Mouse (Mus musculus): ENCODE measurements at regions not wholly inside any gene's neighbourhood (a gene's known extent, or its start where the extent isn't known, plus 50 kb on each side); places are given as distances from the start of the nearest gene placed in this dataset.

DNA sequence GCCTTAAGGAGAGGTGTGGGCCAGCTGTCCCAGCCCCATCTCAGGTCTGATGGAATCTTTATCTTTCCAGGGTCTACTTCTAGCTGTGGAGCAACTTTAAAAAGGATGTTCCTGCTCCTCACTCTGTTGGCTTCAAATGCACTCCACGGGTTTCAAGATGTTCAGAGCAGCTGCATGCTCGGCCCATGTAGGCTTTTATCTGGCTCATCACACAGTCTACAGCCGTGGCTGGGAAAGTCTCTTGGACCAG is 61.2 kb upstream of the Cpm start:
- peaks cover 20% of the 10 kb centered on the region for H3K27me3 ChIP-seq (ENCODE audit: control insufficient read depth, insufficient read depth, low read length)
- 76% methylated on average over 3 of the region's 3 CpGs for WGBS
- no peak overlapping the region for H3K4me2 ChIP-seq (ENCODE audit: low read depth, low read length)
- H3K36me3 ChIP-seq (ENCODE audit: control insufficient read depth, insufficient read depth), result no peaks in the 10 kb centered on the region
- no peak for ATAC-seq (replicated peaks; ENCODE audit: extremely low read depth, insufficient read depth, low FRiP score)
- H3K4me3 ChIP-seq (ENCODE audit: low read length), result no peak overlapping the region
- H3K27ac ChIP-seq (ENCODE audit: low read length), result no peak overlapping the region
- H3K9ac ChIP-seq (ENCODE audit: low read length), result no peak overlapping the region
- peaks cover 8% of the 10 kb centered on the region for H3K4me1 ChIP-seq (ENCODE audit: control insufficient read depth, insufficient read depth, low read length)
- H3K9me3 ChIP-seq (replicated peaks; ENCODE audit: control insufficient read depth, low read length), result peaks cover 2% of the 10 kb centered on the region

DNA sequence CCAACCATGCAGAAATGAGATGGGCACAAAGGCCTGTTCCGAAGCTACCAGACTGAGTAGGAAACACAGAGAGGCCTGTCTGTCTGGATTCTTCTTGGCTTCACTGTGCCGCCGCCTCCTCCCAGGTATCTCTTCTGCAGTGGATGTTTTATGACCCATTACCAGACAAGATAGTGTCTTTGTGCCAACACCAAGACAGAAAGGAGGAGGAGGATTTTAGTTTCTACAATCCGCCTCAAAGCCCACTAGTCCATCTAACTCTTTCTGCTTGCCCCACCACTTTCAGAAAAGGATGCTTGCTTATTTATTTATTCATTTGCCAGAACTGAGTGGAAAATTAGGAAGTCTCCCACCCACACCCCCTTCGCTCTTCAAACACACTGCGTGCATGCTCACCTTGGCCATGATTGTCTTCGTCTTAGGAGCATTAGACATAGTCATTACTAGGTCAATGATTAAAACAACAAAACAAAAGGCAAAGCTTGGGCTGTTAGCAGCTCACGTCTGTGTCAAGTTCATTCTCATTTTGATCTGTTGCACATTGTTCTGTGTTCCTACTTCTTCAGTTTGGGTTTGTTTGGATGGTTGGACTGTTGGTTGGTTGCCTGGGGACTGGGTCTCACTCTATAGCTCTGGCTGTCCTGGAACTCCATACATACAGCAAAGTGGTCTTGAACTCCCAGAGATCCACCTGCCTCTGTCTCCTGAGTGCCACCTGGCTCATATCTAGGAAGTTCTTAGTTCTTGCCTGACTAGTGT is 61.7 kb upstream of the Cpm start:
- WGBS, result 91% methylated on average over 8 of the region's 8 CpGs
- Histone ChIP-seq H3K4me3 (ENCODE audit: low read length) (no peak overlapping the region), H3K27ac (ENCODE audit: low read length) (no peak overlapping the region), H3K4me1 (ENCODE audit: control insufficient read depth, insufficient read depth, low read length) (peaks cover 8% of the 10 kb centered on the region), H3K9me3 (replicated peaks; ENCODE audit: control insufficient read depth, low read length) (peaks cover 2% of the 10 kb centered on the region), H3K9ac (ENCODE audit: low read length) (no peak overlapping the region), H3K27me3 (ENCODE audit: control insufficient read depth, insufficient read depth, low read length) (peaks cover 15% of the 10 kb centered on the region), H3K4me2 (ENCODE audit: low read depth, low read length) (no peak overlapping the region), H3K36me3 (ENCODE audit: control insufficient read depth, insufficient read depth) (no peaks in the 10 kb centered on the region)
- ATAC-seq (replicated peaks; ENCODE audit: extremely low read depth, insufficient read depth, low FRiP score), result no peak

DNA sequence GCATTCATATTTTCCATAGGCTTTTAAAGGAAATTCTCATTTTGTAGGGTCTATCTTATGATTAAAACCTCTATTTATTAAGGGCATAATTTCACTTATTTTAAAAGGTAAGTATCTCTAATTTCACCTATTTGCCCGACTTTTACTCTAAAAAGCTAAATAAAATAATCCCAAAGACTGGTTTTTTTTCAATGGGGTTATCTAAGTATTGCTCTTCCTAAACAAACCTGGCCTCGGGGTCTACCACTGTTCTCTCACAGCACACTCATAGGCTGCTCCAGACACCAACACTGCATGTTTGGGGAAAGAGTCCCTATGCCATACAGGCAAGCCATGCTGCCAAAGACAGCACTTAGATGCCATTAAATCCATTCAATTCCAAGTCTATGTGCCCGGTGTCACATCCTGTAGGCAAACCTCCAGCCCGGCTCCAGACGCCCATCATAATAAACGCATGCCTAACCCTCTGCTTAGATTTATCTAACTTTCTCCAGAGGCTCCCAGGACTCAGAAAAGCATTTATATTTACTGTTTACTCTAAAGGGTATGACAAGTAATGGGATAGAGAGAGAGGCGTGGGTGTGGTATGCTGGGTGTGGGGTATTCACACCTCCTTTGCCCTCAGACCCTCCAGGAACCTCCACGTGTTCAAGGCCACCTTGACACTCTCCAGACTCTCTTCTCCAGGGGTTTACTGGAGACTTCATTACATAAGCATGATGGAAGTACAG is 62.5 kb upstream of the Cpm start:
- Histone ChIP-seq H3K36me3 (ENCODE audit: control insufficient read depth, insufficient read depth) (no peaks in the 10 kb centered on the region), H3K9me3 (replicated peaks; ENCODE audit: control insufficient read depth, low read length) (peaks cover 2% of the 10 kb centered on the region), H3K4me3 (ENCODE audit: low read length) (no peak overlapping the region), H3K4me2 (ENCODE audit: low read depth, low read length) (no peak overlapping the region), H3K9ac (ENCODE audit: low read length) (no peak overlapping the region), H3K27ac (ENCODE audit: low read length) (no peak overlapping the region), H3K27me3 (ENCODE audit: control insufficient read depth, insufficient read depth, low read length) (peaks cover 8% of the 10 kb centered on the region), H3K4me1 (ENCODE audit: control insufficient read depth, insufficient read depth, low read length) (peaks cover 5% of the 10 kb centered on the region)
- no peak for ATAC-seq (replicated peaks; ENCODE audit: extremely low read depth, insufficient read depth, low FRiP score)
- WGBS, result 84% methylated on average over 8 of the region's 8 CpGs

DNA sequence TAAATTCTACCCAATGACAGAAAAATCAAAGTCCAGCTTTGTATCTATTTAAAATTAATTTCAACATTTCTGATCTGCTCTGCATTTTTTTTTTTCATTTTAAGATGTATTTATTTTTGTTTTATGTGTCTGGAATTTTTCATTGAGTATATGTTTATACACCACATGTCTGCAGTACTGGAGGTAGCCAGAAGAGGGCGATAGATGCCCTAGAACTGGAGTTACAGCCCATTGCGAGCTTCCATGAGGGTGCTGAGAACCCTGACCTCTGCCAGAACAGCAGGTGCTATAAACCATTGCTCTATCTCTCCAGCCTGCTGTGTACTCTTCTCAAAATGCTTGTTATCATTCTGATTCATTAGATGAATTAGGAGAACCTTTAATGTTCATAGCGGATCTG is 63.1 kb upstream of the Cpm start:
- no peak overlapping the region for H3K4me2 ChIP-seq (ENCODE audit: low read depth, low read length)
- no peak overlapping the region for H3K4me3 ChIP-seq (ENCODE audit: low read length)
- H3K27ac ChIP-seq (ENCODE audit: low read length), result no peak overlapping the region
- H3K9me3 ChIP-seq (replicated peaks; ENCODE audit: control insufficient read depth, low read length), result peaks cover 2% of the 10 kb centered on the region
- peaks cover 3% of the 10 kb centered on the region; the same call in 1 of the 2 replicates for H3K4me1 ChIP-seq (ENCODE audit: control insufficient read depth, insufficient read depth, low read length)
- ATAC-seq (replicated peaks; ENCODE audit: extremely low read depth, insufficient read depth, low FRiP score), result no peak
- no peaks in the 10 kb centered on the region for H3K36me3 ChIP-seq (ENCODE audit: control insufficient read depth, insufficient read depth)
- 80% methylated on average over 3 of the region's 3 CpGs for WGBS
- H3K9ac ChIP-seq (ENCODE audit: low read length), result no peak overlapping the region
- H3K27me3 ChIP-seq (ENCODE audit: control insufficient read depth, insufficient read depth, low read length), result peaks cover 7% of the 10 kb centered on the region

DNA sequence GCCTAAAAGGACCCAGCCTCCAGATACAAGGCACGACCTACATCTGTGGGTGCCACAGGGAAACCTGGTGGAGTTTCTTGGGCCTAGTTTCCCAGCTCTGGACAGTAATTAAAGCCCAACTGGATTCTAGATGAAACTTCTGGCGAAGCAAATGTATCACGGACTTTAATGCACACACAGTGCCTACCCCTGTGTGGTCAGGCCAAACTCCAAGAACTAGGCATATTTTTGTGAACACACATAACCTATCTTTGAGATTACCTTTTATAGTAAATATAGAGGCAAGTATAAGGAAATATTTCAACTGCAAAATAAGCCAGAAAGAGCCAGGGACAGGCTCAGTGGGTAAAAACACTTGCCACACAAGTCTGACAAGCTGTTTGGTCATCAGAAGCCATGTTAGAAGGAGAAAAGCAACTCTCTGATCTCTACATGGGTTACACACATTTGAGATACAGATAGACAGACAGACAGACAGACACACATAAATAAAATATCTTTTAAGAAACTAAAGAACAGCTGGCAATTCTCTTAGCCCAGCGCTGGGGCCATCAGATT is 63.7 kb upstream of the Cpm start:
- Histone ChIP-seq H3K4me3 (ENCODE audit: low read length) (no peak overlapping the region), H3K9me3 (replicated peaks; ENCODE audit: control insufficient read depth, low read length) (peaks cover 2% of the 10 kb centered on the region), H3K27ac (ENCODE audit: low read length) (no peak overlapping the region), H3K4me1 (ENCODE audit: control insufficient read depth, insufficient read depth, low read length) (no peaks in the 10 kb centered on the region), H3K9ac (ENCODE audit: low read length) (no peak overlapping the region), H3K36me3 (ENCODE audit: control insufficient read depth, insufficient read depth) (no peaks in the 10 kb centered on the region), H3K27me3 (ENCODE audit: control insufficient read depth, insufficient read depth, low read length) (peaks cover 1% of the 10 kb centered on the region), H3K4me2 (ENCODE audit: low read depth, low read length) (no peak overlapping the region)
- ATAC-seq (replicated peaks; ENCODE audit: extremely low read depth, insufficient read depth, low FRiP score), result no peak
- WGBS, result 84% methylated on average over 4 of the region's 4 CpGs

DNA sequence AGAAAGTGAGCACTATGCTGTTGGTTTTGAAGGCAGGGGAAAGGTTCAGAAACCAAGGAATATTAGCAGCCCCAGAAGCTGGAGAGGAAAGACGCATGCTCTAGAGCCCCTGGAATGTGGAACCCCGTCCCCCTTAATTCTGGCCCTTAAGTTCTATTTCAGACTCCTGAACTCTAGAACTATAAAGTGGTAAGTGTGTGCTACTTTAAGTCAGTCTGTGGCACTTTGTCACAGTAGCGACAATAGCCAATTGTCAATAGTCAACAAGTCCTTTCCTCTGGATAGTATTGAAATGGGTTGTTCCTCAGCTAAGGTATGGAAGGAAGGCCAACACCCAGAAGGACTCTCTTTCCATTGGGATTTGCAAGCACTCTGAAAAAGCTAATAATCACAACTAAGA is 64.2 kb upstream of the Cpm start:
- Histone ChIP-seq H3K4me1 (ENCODE audit: control insufficient read depth, insufficient read depth, low read length) (no peaks in the 10 kb centered on the region), H3K9ac (ENCODE audit: low read length) (no peak overlapping the region), H3K27ac (ENCODE audit: low read length) (no peak overlapping the region), H3K27me3 (ENCODE audit: control insufficient read depth, insufficient read depth, low read length) (no peaks in the 10 kb centered on the region), H3K36me3 (ENCODE audit: control insufficient read depth, insufficient read depth) (no peaks in the 10 kb centered on the region), H3K9me3 (replicated peaks; ENCODE audit: control insufficient read depth, low read length) (peaks cover 2% of the 10 kb centered on the region), H3K4me2 (ENCODE audit: low read depth, low read length) (no peak overlapping the region), H3K4me3 (ENCODE audit: low read length) (no peak overlapping the region)
- 90% methylated on average over 3 of the region's 3 CpGs for WGBS
- ATAC-seq (replicated peaks; ENCODE audit: extremely low read depth, insufficient read depth, low FRiP score), result no peak

DNA sequence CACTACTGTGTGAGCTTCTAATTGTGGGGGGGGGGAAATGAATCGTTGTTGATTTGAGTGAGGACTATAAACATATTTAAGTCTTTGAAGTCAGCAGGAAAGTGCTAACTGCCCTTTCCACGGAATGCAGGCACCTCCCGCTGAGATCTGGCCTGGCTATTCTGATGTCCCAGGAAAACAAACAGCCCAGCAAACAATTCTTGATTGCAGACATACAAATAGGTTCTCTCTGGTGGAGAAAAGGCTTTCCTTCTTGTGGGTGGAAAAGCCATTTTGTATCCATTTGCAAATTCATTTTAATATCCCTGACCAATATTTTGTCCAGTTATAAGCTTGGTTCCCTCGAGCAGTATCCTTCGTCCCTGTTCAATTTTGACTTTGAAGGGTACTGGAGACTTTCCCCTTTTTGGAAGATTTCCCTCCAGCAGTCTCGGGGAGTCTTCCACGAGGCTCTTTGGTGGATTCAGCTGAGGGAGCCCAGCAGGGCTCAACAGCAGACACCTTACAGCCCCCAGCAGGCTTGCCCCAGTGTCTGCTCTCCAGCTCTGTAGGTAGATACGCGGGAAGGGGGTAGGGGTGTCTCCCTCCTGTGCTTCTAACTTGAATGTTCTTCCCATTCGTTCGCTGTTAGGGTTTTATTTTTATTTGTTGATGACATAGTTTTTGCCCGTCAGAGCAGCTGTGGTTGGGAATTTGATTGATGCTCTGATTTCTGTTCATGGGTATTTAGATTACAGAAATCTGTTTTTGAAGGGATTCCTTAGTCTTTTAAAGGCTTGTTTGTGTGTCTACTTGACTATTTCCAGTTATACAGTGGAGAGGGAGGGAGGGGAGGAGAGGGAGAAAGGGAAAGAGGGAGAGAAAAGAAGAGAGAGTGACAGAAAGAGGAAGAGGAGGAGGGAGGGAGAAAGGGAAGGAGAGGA is 64.9 kb upstream of the Cpm start:
- no peak for ATAC-seq (replicated peaks; ENCODE audit: extremely low read depth, insufficient read depth, low FRiP score)
- 43% methylated on average over 12 of the region's 12 CpGs for WGBS
- peaks cover 2% of the 10 kb centered on the region for H3K9me3 ChIP-seq (replicated peaks; ENCODE audit: control insufficient read depth, low read length)
- H3K9ac ChIP-seq (ENCODE audit: low read length), result no peak overlapping the region
- no peak overlapping the region for H3K4me2 ChIP-seq (ENCODE audit: low read depth, low read length)
- H3K4me3 ChIP-seq (ENCODE audit: low read length), result no peak overlapping the region
- H3K4me1 ChIP-seq (ENCODE audit: control insufficient read depth, insufficient read depth, low read length), result no peaks in the 10 kb centered on the region
- H3K27me3 ChIP-seq (ENCODE audit: control insufficient read depth, insufficient read depth, low read length), result no peaks in the 10 kb centered on the region
- H3K36me3 ChIP-seq (ENCODE audit: control insufficient read depth, insufficient read depth), result no peaks in the 10 kb centered on the region
- no peak overlapping the region for H3K27ac ChIP-seq (ENCODE audit: low read length)

DNA sequence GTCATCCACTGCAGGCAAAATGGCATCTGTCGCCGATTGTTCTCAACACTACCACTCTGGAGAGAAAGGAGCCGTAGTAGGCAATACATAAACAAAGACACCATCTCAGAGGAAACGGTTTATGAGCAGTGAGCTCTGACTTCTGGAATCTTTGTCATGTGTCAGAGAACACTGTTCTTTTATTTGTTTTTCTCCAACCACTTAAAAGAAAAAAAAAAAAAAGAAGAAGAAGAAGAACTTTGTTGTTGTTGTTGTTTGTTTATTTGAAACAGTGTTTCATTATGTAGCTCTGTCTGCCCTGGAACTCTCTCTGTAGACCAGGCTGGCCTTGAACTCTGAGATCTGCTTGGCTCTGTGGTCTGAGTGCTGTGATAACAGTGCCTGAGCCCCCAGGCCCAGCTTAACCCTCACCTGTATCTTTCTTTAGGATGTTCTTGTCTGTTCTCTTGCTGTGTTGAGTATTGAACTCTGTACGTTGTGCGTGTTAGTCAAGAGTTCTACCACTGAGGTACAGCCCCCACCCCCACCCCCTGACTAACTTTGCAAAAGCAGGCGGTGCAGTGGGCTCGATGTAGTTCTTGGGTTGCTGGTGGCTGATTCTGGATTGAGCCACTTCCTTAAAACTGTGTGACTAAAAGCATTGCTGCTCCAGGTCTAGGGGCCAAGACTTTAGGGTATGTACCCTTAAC is 65.7 kb upstream of the Cpm start:
- Histone ChIP-seq H3K4me2 (ENCODE audit: low read depth, low read length) (no peak overlapping the region), H3K36me3 (ENCODE audit: control insufficient read depth, insufficient read depth) (no peaks in the 10 kb centered on the region), H3K27ac (ENCODE audit: low read length) (no peak overlapping the region), H3K27me3 (ENCODE audit: control insufficient read depth, insufficient read depth, low read length) (no peaks in the 10 kb centered on the region), H3K9me3 (replicated peaks; ENCODE audit: control insufficient read depth, low read length) (peaks cover 2% of the 10 kb centered on the region), H3K4me1 (ENCODE audit: control insufficient read depth, insufficient read depth, low read length) (no peaks in the 10 kb centered on the region), H3K4me3 (ENCODE audit: low read length) (no peak overlapping the region), H3K9ac (ENCODE audit: low read length) (no peak overlapping the region)
- WGBS, result 65% methylated on average over 8 of the region's 8 CpGs
- no peak for ATAC-seq (replicated peaks; ENCODE audit: extremely low read depth, insufficient read depth, low FRiP score)

Measured in heart, embryonic 16.5 days (tissue).